Mouse (Mus musculus): ENCODE measurements at regions not wholly inside any gene's neighbourhood (a gene's known extent, or its start where the extent isn't known, plus 50 kb on each side); places are given as distances from the start of the nearest gene placed in this dataset.
A peak's percentile ranks its signal among the peaks of the same experiment; 100 is the strongest.

- no peak overlapping the region for H3K9ac ChIP-seq (replicated peaks; ENCODE audit: low read depth)
- H3K27me3 ChIP-seq (replicated peaks; ENCODE audit: insufficient read depth, low read length) = no peaks in the 10 kb centered on the region
- WGBS = 83% methylated on average over 1 of the region's 1 CpGs
- H3K4me1 ChIP-seq (ENCODE audit: insufficient read depth, low read depth, low read length) = no peaks in the 10 kb centered on the region
- H3K9me3 ChIP-seq (ENCODE audit: low read length) = no peaks in the 10 kb centered on the region
- DNase-seq (ENCODE audit: low spot score) (no peak), ATAC-seq (no peak)
- H3K4me2 ChIP-seq (replicated peaks; ENCODE audit: low read depth, low read length) = no peak overlapping the region
- H3K27ac ChIP-seq (ENCODE audit: low read length) = no peak overlapping the region
- no peak overlapping the region for H3K4me3 ChIP-seq (ENCODE audit: low read depth, low read length)
- no peaks in the 10 kb centered on the region for H3K36me3 ChIP-seq (ENCODE audit: insufficient read depth, low read length)
- no peak for TF ChIP-seq CTCF (IDR thresholded peaks at IDR 0.05)
- no peak for TF ChIP-seq EP300 (IDR thresholded peaks at IDR 0.05)
Measured at GRCm38 (mm10) chr1:108339827-108340226, 750.0 kb downstream of the Serpinb8 start.

GRCm38 (mm10) chr1:108341352-108341751, 751.5 kb downstream of the Serpinb8 start:
- Histone ChIP-seq H3K27ac (ENCODE audit: low read length) (no peak overlapping the region), H3K36me3 (ENCODE audit: insufficient read depth, low read length) (no peaks in the 10 kb centered on the region), H3K27me3 (replicated peaks; ENCODE audit: insufficient read depth, low read length) (no peaks in the 10 kb centered on the region), H3K4me2 (replicated peaks; ENCODE audit: low read depth, low read length) (no peak overlapping the region), H3K9ac (replicated peaks; ENCODE audit: low read depth) (no peak overlapping the region), H3K4me3 (ENCODE audit: low read depth, low read length) (no peak overlapping the region), H3K9me3 (ENCODE audit: low read length) (no peaks in the 10 kb centered on the region), H3K4me1 (ENCODE audit: insufficient read depth, low read depth, low read length) (no peaks in the 10 kb centered on the region)
- ATAC-seq (no peak), DNase-seq (ENCODE audit: low spot score) (no peak)
- 65% methylated on average over 1 of the region's 1 CpGs for WGBS
- TF ChIP-seq EP300 (IDR thresholded peaks at IDR 0.05) (no peak), CTCF (IDR thresholded peaks at IDR 0.05) (no peak)

DNA sequence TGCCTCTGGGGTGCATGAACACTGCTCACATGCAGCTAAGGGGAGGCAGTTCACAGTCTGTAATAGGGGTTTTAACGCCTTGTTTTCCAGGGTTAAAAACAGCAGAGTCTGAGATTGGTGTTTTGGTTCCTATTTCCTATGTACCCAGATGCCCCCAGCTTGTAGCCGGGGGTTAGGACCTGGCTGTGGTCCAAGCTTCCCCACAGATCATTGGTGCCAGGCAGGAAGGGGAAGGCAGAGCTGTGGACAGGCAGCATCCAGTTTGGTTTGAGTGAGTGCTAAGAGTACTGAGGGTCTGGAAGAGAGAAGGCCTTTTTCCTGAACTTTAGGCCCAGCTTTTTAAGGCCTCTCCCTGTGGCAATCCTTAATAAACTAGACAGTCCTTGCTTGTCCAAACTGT, 774.0 kb downstream of the Serpinb8 start:
- H3K4me1 ChIP-seq (ENCODE audit: insufficient read depth, low read depth, low read length) = no peaks in the 10 kb centered on the region
- ATAC-seq (no peak), DNase-seq (ENCODE audit: low spot score) (peak; percentile 4)
- TF ChIP-seq CTCF (IDR thresholded peaks at IDR 0.05) = no peak
- no peak for TF ChIP-seq EP300 (IDR thresholded peaks at IDR 0.05)
- no peak overlapping the region for H3K4me2 ChIP-seq (replicated peaks; ENCODE audit: low read depth, low read length)
- no peaks in the 10 kb centered on the region for H3K36me3 ChIP-seq (ENCODE audit: insufficient read depth, low read length)
- H3K27me3 ChIP-seq (replicated peaks; ENCODE audit: insufficient read depth, low read length) = no peaks in the 10 kb centered on the region
- no peak overlapping the region for H3K9ac ChIP-seq (replicated peaks; ENCODE audit: low read depth)
- no peak overlapping the region for H3K27ac ChIP-seq (ENCODE audit: low read length)
- H3K9me3 ChIP-seq (ENCODE audit: low read length) = no peaks in the 10 kb centered on the region
- whole genome bisulfite sequencing = 53% methylated on average over 2 of the region's 2 CpGs
- H3K4me3 ChIP-seq (ENCODE audit: low read depth, low read length) = no peak overlapping the region

DNA sequence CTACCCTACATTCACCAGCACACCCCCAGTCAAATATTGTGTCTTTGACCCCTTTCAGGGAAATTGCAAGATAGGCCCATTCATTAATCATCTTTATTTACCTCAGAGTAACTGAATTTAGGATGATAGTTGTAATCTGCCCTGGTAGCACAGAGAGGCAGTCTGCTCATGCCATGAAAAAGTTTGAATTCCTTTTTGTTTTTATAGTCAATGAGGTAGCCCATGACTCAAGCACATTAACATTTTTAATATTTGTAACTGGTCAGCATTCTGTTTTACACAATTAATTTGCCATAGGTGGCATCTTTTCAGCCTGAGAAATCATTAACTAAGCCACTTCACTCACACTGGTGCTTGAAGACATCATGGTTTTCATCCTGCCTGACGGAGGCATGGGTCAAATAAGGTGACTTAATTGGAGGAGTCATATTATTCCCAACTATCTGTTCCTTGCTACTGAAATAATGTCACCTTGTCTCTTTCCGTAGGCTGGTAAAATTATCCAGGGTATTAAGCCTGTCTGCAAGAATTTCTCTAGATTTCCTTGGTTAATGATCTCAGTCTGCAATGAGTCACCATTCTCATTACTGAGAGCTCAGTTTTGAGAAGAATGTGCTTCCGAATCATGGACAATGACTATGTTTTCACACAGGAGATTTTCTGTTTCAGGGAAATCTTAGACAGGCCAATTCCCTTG, 780.2 kb downstream of the Serpinb8 start:
- TF ChIP-seq CTCF (IDR thresholded peaks at IDR 0.05) (no peak), EP300 (IDR thresholded peaks at IDR 0.05) (no peak)
- Histone ChIP-seq H3K27me3 (replicated peaks; ENCODE audit: insufficient read depth, low read length) (no peaks in the 10 kb centered on the region), H3K4me2 (replicated peaks; ENCODE audit: low read depth, low read length) (no peak overlapping the region), H3K4me1 (ENCODE audit: insufficient read depth, low read depth, low read length) (no peaks in the 10 kb centered on the region), H3K27ac (ENCODE audit: low read length) (no peak overlapping the region), H3K36me3 (ENCODE audit: insufficient read depth, low read length) (no peaks in the 10 kb centered on the region), H3K9me3 (ENCODE audit: low read length) (no peaks in the 10 kb centered on the region), H3K4me3 (ENCODE audit: low read depth, low read length) (no peak overlapping the region), H3K9ac (replicated peaks; ENCODE audit: low read depth) (no peak overlapping the region)
- DNase-seq (ENCODE audit: low spot score) (no peak), ATAC-seq (no peak)
- WGBS = 49% methylated on average over 3 of the region's 3 CpGs

- no peak overlapping the region for H3K27ac ChIP-seq (ENCODE audit: low read length)
- H3K4me2 ChIP-seq (replicated peaks; ENCODE audit: low read depth, low read length) = no peak overlapping the region
- no peaks in the 10 kb centered on the region for H3K4me1 ChIP-seq (ENCODE audit: insufficient read depth, low read depth, low read length)
- no peak for TF ChIP-seq EP300 (IDR thresholded peaks at IDR 0.05)
- no peak for TF ChIP-seq CTCF (IDR thresholded peaks at IDR 0.05)
- H3K27me3 ChIP-seq (replicated peaks; ENCODE audit: insufficient read depth, low read length) = no peaks in the 10 kb centered on the region
- H3K9ac ChIP-seq (replicated peaks; ENCODE audit: low read depth) = no peak overlapping the region
- no peak overlapping the region for H3K4me3 ChIP-seq (ENCODE audit: low read depth, low read length)
- no peak for DNase-seq (ENCODE audit: low spot score)
- ATAC-seq = no peak
- no peaks in the 10 kb centered on the region for H3K36me3 ChIP-seq (ENCODE audit: insufficient read depth, low read length)
- H3K9me3 ChIP-seq (ENCODE audit: low read length) = no peaks in the 10 kb centered on the region
Measured at GRCm38 (mm10) chr1:108389930-108390329, 800.1 kb downstream of the Serpinb8 start.

DNA sequence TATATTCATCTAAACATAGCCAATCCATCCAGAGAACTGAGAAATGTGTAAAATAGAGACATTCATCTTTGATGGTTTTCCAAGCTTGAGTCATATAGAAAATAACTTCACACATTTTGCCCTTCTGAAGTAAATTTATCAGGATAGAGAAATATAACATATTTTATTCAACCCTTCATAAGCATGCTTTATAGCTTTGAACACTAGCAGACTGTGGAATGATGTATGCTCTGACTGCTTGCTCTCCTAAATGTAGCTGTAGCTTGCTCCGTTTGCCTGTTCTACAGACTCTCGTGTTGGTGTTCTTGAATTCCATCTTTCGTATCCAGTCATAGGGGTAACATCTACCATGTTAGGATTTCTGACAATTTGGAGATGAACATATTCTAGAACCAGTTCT, 800.7 kb downstream of the Serpinb8 start:
- WGBS = 84% methylated on average over 3 of the region's 3 CpGs
- H3K4me1 ChIP-seq (ENCODE audit: insufficient read depth, low read depth, low read length) = no peaks in the 10 kb centered on the region
- H3K4me2 ChIP-seq (replicated peaks; ENCODE audit: low read depth, low read length) = no peak overlapping the region
- H3K9me3 ChIP-seq (ENCODE audit: low read length) = no peaks in the 10 kb centered on the region
- no peak overlapping the region for H3K9ac ChIP-seq (replicated peaks; ENCODE audit: low read depth)
- no peaks in the 10 kb centered on the region for H3K36me3 ChIP-seq (ENCODE audit: insufficient read depth, low read length)
- no peak overlapping the region for H3K27ac ChIP-seq (ENCODE audit: low read length)
- ATAC-seq = no peak
- no peak for TF ChIP-seq CTCF (IDR thresholded peaks at IDR 0.05)
- H3K27me3 ChIP-seq (replicated peaks; ENCODE audit: insufficient read depth, low read length) = no peaks in the 10 kb centered on the region
- no peak for DNase-seq (ENCODE audit: low spot score)
- H3K4me3 ChIP-seq (ENCODE audit: low read depth, low read length) = no peak overlapping the region

DNA sequence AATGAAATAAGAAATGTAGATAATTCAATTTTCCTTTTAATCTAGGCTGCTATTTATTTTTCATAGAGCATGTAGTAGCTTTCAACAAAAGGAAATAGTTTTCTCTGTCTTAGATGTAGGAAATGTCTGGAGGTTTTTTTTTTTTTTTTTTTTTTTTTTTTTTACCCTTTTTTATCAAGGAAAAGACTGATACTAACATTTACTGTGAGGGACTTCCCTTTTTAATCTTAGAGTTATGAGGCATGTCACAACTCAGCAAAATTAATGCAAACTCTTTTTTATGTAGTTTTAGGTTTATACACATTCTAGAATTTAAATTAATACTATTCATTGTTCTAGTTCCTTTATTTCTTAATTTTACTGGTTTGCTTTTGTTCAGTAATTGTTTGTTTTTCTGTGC, 850.0 kb downstream of the Serpinb8 start:
- DNase-seq (ENCODE audit: low spot score) (no peak), ATAC-seq (no peak)
- no peaks in the 10 kb centered on the region for H3K27me3 ChIP-seq (replicated peaks; ENCODE audit: insufficient read depth, low read length)
- no peaks in the 10 kb centered on the region for H3K4me1 ChIP-seq (ENCODE audit: insufficient read depth, low read depth, low read length)
- TF ChIP-seq EP300 (IDR thresholded peaks at IDR 0.05) = no peak
- H3K4me3 ChIP-seq (ENCODE audit: low read depth, low read length) = no peak overlapping the region
- H3K9me3 ChIP-seq (ENCODE audit: low read length) = no peaks in the 10 kb centered on the region
- H3K36me3 ChIP-seq (ENCODE audit: insufficient read depth, low read length) = no peaks in the 10 kb centered on the region
- H3K9ac ChIP-seq (replicated peaks; ENCODE audit: low read depth) = no peak overlapping the region
- H3K4me2 ChIP-seq (replicated peaks; ENCODE audit: low read depth, low read length) = no peak overlapping the region
- H3K27ac ChIP-seq (ENCODE audit: low read length) = no peak overlapping the region

Measured in lung, postnatal 0 days (tissue).